Mouse (Mus musculus) right cerebral cortex, postnatal 4 days (tissue): Measurements from ENCODE around the gene Dab1.
A peak's percentile ranks its signal among the peaks of the same experiment; 100 is the strongest.

ENCODE experiments used
- DNase-seq: peaks from one replicate; pipeline ENCODE4 v3.0.0-alpha.2; 2022

Dab1 gene

DNA sequence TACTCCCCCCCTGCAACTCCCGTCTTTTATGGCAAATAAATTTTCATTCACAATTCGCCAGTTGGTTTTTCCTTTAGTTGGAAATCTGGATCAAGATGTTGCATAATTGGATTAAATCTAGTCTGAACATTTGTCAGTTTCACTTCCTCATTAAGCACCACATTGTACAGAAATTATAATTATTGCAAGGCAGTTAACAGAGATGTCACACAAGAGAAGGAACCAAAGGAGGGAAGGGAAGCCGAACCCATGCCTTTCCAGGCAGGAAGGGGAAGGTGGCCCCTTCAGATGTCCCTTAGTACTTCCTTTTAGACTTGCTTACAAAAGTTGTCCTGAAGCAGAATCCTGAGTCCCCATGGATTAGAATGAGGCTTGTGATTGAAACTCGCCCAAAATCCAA, 1078.5 kb downstream of the Dab1 start:
- no peak for DNase-seq

DNA sequence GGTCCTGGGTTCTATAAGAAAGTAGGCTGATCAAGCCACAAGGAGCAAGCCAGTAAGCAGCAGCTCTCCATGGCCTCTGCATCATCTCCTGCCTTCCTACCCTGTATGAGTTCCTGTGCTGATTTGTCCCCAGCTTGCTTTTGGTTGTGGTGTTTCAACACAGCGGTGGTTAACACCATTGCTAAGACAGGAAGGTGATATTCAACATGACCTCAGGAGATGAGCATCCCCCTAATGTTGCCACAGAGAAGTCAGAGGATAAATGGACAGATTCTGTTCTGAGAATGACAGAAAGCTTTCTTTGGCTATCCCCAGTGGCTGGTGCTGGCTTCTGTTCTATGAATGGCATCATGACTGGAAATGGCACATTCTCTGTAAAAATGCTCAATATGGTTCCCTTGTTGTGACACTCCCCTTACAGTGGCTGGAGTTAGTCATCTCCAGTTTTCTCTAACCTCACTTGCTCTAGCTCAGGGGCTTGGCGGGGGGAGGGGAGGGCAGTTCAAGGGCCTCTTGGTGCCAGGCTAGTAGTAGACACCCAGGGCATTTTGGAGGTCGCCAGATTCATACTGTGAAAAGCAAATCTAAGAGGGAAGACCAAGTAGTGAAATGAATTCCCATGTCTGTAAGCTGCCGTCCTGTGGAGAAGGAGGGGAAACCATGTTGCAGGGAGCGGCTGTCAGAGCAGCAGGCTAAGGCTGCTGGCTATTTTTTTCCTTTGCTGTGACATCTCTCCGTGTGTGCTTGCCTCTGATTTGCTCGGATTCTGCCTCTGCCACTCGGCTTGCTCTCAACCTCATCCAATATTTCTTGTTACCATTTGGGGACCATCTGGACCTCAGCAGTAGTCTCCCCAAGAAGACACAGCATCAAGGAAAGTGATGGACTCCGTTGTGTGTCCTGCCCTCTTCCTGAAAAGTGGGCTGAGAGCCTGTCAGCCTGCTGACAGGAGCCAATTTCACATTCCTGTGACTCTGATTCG, 1086.8 kb downstream of the Dab1 start:
- peak; percentile 34 for DNase-seq

DNA sequence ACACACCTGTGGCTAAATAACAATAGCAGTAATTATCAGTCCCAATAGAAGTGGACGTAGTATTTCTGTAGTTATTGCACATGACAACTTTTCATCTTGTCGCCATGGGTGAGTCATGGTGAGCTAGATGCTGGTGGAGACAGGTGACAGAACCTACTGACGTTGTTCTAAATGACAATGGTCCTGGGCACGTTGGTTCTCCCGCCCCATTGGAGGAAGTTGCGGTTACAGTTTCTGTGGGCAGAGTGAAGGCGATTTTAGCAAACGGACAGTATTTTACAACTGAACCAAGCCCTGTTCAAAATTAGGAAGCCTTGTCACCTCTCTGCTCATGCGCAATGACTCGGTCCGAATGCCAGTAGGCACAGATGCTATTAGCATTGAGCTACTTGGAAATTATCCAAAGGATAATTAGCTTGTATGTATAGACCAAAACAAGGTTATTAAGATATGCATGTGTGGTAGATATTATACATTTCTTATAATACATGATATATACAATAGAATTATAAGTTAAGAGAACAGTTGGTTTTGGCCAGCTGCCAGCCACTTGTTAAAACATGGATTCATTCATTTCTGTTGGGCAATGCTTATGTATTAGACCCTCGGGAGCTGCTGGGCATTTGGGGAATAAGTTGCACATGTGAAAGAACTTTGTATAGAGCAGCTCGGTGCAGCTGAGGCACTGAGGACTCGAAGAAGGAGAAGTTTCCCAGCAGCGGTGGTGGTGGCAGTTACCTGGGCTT, 1093.4 kb downstream of the Dab1 start:
- DNase-seq: no peak

DNA sequence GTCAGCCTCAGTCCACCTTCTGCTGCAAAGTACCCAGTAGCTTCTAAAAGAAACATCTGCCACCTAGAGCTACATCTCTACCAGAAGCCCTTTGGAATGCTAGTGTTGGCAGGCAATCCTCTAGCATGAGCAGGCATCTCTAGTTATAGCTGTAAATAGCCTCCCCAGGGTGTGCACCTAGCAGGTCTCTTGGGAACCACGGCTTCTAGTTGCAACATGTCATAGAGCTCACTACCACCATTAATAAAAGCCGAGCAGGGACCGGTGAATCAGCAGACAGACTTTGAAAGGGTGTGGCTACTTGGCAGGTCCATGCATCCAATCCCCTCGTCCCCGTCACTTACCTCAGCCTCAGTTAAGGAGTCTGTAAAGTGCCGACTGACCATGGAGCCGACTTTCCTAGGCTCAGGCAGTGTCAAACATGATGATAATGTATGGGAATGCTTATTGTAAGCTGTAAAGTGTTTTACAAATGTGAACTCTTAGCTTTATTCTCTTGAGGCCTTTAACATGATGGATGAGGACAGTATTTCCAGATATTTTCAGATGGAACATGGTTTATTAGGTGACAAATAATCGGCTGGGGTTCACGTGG, 1095.9 kb downstream of the Dab1 start:
- DNase-seq: no peak

DNA sequence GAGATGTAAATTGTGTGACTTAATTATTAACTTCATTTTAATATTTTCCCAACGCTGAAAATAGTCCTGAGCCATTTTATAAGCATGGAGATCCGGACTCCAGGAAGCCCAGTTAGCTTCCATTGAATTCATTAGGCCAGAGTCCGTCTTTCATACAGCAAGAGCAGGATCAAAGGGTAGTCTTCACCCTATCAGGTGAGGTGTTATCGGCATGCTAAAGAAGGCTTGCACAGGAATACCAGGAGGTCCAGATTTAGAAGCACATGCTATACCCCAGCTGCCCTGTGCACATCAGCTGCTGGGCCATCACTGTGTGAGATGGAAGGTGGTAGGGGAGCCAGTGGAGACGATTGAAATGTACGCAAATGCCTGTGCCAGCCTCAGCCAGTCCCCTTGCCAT, 1096.7 kb downstream of the Dab1 start:
- no peak for DNase-seq

DNA sequence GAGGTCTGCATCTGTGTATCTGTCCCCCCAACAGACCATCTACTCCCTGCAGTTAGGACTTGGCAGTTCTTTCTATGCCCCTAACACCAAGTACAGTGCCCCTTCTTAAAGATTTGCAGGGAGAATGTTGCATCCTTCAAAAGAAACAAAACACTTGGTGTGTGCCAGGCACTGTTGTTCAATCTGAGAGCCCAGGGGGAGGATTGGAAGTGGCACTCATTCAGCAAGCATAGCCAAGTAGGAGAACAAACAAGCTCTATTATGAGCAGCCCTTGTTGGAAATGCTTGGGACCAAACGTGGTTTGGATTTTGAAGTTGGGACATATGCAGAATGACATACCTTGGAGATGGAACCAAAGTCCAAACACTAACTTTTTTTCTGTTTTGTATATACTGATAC, 1097.3 kb downstream of the Dab1 start:
- no peak for DNase-seq

DNA sequence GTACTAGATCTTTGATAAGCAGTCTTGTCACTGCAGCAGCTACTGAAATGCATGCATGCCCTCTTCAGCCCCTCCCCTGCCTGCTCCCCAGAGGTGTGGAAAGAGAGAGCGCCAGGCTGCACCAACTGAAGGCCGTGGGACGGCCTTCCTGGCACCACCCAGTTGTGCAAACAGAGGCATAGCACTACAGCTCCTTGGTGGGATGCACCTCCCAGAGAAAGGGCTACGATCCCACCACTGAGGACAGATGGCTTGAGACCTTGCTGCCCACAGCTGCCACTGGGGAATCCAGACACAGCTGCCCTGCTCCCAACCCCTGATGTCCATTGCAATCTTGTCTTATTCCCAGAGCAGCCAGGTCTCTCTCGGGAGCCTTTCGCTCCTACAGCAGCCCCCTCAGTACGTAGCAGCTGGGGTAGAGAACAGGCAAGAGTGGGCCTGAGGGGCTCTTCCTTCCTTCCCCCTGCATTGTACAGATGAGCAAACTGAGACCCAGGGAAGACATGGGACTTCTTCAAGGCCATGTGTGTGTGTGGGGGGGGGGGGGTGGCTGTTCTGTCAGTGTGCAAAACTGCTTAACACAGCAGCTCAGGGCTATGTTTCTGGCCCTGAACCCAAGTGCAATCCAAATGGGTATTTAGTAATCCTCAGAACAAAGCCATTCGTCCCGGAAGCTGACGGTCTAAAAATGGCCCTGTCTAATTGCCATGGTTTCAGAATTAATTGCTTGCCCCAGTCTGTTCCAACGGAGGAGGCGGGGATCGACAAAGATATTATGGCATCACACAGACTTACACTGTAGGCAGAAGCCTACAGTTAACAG, 1100.0 kb downstream of the Dab1 start:
- no peak for DNase-seq

DNA sequence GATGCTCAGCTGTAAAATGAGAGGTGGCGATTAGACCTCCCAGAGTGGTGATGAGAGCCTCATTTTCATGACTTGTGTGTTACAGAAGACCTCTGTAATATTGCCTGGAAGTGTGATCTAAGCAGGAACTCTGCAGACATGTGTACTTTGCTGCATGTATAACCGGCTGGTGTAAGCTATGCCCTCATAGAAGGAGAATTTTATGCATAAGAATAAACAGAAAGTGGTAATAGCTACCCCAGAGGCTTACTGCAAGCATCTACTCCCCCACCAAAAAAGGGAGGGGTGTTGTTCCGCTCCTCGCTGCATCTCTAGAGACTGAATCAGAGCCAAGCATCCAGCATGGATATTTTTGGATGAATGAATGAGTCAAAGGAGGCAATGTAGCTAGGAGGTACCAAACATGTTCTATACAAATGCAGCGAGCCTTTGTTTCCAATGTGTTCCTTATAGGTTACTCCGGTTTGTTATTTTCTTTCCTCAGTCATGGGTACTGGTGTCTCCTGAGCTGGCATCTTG, 1104.4 kb downstream of the Dab1 start:
- no peak for DNase-seq

DNA sequence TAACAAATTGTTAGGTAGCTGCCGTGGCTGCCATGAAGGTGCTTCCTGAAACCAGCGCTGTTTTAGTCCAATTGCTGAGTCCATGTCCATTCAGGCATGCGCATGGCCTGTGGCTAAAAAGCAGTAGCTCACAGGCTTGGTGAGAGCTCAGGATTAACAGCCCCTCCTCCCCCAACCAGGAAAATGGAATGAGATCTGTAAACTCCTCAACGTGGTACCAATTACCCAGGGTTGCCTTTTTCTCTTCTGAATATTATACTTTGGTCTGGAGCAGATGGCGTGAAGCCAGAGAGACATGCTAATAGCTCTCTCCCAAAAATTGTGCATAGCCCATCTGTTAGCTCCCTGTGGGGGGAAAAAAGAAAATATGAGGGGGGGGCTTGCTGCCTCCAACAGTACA, 1105.1 kb downstream of the Dab1 start:
- DNase-seq: peak; percentile 48

DNA sequence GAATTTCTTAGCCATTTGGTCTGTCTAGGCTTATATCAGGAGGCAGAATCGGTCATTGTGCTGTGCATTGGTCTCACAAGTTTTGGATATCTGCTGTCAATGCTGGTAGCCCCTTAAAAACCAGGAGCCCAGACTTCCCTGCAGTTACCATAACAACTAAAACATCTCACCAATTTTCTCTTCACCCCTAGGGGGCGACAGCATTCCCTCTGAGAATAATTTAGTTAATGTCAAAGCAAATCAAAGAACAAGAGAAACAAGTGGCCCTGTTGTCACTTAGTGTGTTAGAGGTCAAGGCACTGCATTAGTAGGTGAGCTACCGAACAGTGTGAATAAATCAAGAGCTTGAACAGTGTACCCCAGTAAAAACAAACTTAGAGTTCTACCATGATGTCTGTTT, 1106.5 kb downstream of the Dab1 start:
- peak; percentile 41 for DNase-seq

DNA sequence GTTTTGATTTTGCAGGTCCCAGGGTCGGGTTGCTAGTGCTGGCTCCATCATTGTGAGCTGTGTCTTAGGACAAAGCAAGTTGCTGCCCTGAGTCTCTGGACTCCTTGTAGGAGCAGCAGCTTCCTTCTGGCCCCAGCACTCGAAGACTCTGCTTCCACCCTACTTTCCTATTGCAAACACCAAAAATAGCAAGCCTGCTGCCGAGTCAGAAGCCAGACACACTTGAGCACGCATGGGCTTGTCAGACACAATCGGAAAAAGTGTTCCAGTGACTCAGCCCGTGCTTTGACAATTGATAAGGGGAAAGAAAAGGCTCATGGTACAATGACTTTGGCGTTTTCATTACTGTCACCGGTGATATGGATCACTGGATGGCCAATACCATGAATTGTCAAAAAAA, 1110.0 kb downstream of the Dab1 start:
- no peak for DNase-seq

DNA sequence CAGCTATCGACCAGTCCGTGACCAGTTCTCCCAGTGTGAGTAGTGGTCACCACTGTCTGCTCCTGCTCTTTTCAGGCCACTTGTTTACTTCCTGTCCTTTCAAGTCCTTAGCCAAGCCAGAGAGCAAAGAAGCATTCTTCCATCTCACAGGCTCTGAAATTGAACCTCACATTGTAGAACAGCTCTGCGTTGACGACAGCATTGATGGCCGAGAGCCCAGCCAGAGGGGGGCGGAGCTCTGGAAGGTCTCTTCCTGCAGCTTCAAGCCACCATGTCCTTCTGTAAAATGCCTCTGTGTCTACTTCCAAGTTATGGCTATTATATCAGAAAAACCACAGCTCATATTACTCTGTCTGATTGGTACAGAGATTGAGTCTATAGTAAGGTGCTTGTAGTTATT, 1127.3 kb downstream of the Dab1 start:
- DNase-seq: peak; percentile 30

DNA sequence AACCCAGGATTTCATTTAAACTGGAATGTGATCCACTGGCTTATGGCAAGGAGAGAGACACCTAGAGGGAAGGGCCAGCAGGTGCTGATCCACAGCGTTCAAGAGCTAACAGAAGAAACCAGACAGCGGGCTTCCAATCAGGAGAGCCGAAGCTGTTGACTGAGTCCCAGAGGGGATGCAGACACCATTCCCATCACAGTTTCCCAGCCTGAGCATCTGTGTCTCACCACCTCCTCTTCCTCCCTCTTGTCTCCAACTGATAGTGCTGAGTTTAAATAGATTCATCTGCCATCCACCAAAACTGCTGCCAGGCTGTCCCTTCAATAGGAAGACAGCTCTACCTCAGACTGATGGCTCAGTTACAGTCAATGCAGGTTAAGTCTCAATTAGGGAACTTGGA, 1134.9 kb downstream of the Dab1 start:
- no peak for DNase-seq

DNA sequence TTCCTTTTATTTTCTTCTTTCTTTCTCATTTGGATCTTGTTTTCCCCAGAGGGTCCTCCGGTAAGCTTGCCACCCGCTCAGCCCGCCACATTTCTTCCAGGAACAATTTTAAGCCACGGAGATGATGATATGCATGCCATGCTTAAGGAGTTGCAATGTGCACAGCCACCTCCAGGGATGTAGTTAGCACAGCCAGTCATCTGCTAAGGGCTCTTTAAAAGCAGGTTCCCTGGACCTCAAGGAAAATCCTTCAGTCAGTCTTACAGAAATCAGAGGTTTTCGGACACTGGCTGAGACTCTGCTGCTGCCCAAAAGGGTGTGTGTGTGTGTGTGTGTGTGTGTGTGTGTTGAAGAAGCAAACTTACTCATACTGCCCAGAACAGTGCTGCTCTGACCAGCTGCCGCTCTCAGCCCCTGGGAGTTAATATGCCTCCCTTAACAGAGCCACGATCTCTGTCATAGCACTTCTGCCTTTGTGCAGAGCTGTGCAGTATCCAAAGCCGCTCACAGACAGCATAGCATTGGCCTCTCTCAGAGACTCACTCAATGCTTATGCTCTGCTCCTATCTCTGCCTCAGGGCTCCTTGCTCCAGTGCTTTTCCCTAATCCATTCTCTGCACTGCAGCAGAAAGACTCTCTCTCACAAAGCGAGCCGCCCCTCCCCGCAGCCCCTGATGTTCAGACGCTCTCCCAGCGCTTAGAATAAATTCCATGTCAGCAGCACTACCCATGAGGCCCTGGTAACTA, 1141.9 kb downstream of the Dab1 start:
- DNase-seq: peak; percentile 20

DNA sequence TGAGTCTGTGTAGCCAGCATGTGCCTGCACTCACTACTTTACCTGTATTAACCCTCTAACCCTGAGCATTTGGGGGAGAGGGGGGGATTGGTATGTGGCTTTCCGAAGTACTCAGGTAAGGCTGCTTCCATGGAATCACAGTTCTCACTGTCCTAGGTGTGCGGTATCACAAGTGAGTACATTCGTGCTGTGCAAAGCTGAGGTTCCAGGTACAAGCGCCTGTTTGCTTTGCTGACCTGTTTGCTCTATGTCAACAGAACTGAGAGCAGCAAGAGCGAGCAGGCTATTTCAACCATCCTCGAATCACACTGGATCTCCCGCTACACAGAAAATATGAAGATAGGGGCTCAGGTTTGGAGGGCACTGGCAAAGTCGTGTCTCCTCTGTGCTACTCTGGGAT, 1146.9 kb downstream of the Dab1 start, which contains the start of gene C8b:
Gene C8b (plus strand): TSS at position 253 of the 400 bp plus-strand sequence.
- no peak for DNase-seq

DNA sequence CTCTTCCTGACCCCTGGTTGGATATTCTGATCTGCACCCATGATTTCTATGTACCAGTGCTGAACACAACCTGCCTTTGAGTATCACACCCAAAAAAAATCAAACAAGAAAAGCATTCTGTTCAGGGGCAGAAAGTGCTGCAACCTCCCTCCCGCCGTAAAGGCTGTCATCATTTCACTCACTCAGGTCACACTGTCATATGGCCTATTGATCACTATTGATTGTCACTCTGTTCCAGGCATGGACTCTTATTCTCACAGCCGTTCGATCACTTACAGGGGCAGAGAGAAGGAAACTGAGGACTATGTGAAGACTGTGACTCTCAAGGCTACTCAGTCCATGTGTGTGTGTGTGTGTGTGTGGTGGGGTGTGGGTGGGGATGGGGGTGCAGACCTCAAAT, 1149.0 kb downstream of the Dab1 start:
- no peak for DNase-seq

DNA sequence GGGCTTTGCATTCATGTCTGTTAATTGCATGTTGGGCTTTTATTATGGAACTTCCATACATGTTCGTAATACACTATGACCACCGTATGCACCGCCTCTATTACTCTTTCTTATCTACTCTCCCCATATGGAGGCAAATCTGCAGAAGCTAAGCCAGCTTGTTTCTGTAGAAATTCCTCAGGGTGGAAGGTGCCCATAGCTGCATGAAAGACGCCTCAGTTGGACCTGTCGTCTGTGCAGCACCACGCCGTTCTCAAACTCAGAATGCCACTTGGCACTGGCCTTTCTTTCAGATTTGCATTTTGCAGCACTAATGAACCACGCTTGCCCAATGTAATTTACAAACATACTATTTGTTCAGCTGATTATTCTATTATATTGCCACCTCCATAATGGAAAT, 1150.4 kb downstream of the Dab1 start:
- DNase-seq: no peak

DNA sequence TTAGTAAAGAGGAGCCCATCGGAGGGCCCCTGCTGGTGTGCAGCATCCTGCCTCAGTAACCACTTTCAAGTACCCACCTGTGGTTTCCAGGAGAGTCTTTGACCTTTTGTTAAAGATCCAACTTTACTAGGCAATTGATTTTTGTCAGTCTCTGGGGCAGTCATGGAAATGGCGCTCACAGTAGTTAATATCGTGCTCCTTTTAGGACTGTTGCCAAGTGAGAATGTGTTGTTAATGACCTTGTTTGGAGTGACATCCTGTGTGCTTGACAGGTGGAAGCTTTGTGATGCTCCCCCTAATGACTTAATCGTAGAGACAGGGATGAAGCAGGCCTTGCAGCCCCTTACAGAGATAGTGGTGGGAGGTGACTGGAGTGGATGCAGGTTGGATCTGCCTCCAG, 1151.2 kb downstream of the Dab1 start:
- no peak for DNase-seq

DNA sequence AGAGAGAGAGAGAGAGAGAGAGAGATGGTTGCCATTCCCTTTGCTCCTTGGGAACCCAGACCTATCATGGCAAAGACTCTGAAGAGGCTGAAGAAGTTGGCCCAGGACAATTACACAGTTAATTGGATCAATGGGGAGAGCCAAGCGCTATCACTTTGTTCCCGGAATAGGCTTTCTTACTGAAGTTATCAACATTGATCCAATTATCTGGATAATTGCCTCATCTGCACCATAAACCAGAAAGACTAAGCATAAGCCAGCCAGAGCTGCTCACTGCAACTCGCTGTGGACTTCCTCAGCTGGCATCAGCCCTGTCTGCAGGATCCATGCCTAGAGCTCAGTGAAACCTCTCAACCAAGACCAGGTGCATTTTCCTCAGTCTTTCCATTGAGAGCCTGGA, 1156.4 kb downstream of the Dab1 start:
- DNase-seq: no peak

DNA sequence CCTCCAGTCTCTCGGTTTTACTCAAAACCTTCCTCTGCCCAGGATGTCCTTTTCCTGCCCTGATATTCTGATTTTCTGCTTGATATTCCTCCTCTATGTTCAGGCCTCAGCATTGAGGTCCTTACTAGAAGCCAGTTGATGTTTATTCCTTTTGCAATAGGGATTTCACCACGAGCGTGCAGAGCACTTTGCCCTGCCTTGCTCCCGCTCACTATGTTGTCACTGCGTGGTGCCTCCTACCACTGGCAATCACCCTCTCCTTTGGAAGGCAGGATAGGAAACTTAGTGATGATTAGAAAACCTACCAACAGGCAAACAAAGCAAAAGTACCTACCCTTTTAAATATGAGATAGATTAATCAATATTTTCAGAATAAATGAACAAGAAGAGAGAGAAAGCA, 1160.3 kb downstream of the Dab1 start:
- DNase-seq: no peak

DNA sequence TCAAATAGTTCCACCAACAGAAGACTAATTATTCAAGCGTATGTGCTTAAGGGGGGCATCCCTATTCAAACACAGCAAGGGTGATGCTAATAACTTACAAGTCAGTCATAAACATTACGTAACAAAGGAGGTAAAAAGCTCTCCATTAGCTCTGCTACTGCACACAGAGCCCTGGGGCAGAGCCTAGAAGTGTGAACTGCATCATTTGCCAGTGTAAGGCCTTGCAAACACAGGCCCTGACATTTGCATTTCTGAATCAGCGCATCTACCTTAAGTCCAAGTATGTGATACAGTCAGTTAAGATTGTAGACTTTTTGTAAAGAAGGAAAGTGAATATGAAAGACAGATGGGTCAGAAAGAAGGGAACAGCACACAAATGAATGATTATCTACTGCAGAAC, 1162.3 kb downstream of the Dab1 start:
- DNase-seq: no peak

DNA sequence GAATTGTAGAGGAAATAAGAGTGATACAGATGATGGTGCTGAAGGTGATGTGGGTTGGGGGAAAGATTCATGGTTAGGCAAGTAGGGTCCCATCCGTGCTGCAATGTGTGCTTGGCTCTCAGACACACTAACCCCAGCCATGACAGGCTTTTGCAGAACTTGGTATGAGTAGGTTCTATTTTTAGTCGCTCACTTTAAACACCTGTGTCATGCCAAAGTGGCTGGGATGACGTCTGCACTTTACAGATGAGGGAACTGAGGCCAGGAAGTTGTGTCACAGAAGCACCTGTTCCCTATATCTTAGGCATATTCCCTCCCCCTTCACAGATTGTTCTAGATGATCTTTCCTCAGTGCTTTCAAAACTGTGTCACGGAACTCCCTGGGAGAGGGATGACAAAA, 1163.2 kb downstream of the Dab1 start:
- DNase-seq: no peak
